Mouse (Mus musculus): Measurements from ENCODE around the gene Ehf. TPM values are rescaled to one million over a fixed set of nuclear protein-coding genes. Genes with fewer than 3 reads are reported as not detected.

The Ehf gene
- polyA plus RNA-seq, 1 experiment from 2014 or later = 0.33 TPM

- no peak overlapping the region for H3K4me2 ChIP-seq
- no peaks in the 10 kb centered on the region for H3K4me1 ChIP-seq (ENCODE audit: control insufficient read depth, insufficient read depth, low read length)
- no peak overlapping the region for H3K9ac ChIP-seq (ENCODE audit: low read depth, low read length)
- no peaks in the 10 kb centered on the region for H3K27me3 ChIP-seq (ENCODE audit: control insufficient read depth, insufficient read depth, low read length)
- no peak overlapping the region for H3K27ac ChIP-seq (ENCODE audit: low read depth, low read length)
- no peak overlapping the region for H3K4me3 ChIP-seq (ENCODE audit: low read depth, low read length)
- no peaks in the 10 kb centered on the region for H3K9me3 ChIP-seq (replicated peaks; ENCODE audit: control insufficient read depth, low read length)
- no peak for ATAC-seq (replicated peaks; ENCODE audit: insufficient number of reproducible peaks, low FRiP score, low TSS enrichment)
- H3K36me3 ChIP-seq (ENCODE audit: control insufficient read depth, insufficient read depth, low read length) = no peaks in the 10 kb centered on the region
- 87% methylated on average over 3 of the region's 3 CpGs for WGBS (ENCODE audit: insufficient replicate concordance)
Observed at GRCm38 (mm10) chr2:103336000-103336399, 32.9 kb upstream of the Ehf start.

DNA sequence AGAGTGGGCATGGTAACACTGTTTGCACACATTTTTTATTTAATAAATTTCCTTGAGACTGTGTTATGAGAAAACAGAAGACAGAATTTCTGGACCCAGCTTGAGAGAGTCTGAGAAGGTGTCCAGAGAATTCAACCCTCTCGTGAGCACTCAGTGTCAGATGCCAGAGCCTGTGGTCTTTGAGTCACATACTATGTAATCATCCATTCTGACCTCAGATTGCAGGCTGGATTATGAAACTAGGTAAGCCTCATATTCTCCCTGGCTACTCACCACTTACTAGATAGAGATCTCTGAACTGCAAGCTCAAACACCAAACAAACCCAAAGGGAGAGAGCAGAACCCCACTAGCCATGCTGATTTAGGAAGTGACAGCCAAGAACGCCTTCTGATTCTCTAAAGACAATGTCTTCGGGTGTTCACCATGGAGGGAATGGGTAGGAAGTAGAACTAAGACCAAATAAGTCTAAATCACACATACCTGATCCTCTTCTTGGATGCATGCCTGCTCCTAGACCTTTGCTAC is 28.7 kb upstream of the Ehf start:
- Histone ChIP-seq H3K36me3 (ENCODE audit: control insufficient read depth, insufficient read depth, low read length) (no peaks in the 10 kb centered on the region), H3K9ac (ENCODE audit: low read depth, low read length) (no peak overlapping the region), H3K4me2 (no peak overlapping the region), H3K4me3 (ENCODE audit: low read depth, low read length) (no peak overlapping the region), H3K9me3 (replicated peaks; ENCODE audit: control insufficient read depth, low read length) (no peaks in the 10 kb centered on the region), H3K27ac (ENCODE audit: low read depth, low read length) (no peak overlapping the region), H3K27me3 (ENCODE audit: control insufficient read depth, insufficient read depth, low read length) (no peaks in the 10 kb centered on the region), H3K4me1 (ENCODE audit: control insufficient read depth, insufficient read depth, low read length) (no peaks in the 10 kb centered on the region)
- ATAC-seq (replicated peaks; ENCODE audit: insufficient number of reproducible peaks, low FRiP score, low TSS enrichment) = no peak
- 81% methylated on average over 3 of the region's 3 CpGs for WGBS (ENCODE audit: insufficient replicate concordance)

- ATAC-seq (replicated peaks; ENCODE audit: insufficient number of reproducible peaks, low FRiP score, low TSS enrichment) = no peak
- Histone ChIP-seq H3K36me3 (ENCODE audit: control insufficient read depth, insufficient read depth, low read length) (no peaks in the 10 kb centered on the region), H3K4me3 (ENCODE audit: low read depth, low read length) (no peak overlapping the region), H3K27ac (ENCODE audit: low read depth, low read length) (no peak overlapping the region), H3K9me3 (replicated peaks; ENCODE audit: control insufficient read depth, low read length) (no peaks in the 10 kb centered on the region), H3K27me3 (ENCODE audit: control insufficient read depth, insufficient read depth, low read length) (no peaks in the 10 kb centered on the region), H3K4me2 (no peak overlapping the region), H3K9ac (ENCODE audit: low read depth, low read length) (no peak overlapping the region), H3K4me1 (ENCODE audit: control insufficient read depth, insufficient read depth, low read length) (no peaks in the 10 kb centered on the region)
- WGBS (ENCODE audit: insufficient replicate concordance) = 72% methylated on average over 4 of the region's 4 CpGs
Observed at GRCm38 (mm10) chr2:103328731-103329130, 25.7 kb upstream of the Ehf start.

DNA sequence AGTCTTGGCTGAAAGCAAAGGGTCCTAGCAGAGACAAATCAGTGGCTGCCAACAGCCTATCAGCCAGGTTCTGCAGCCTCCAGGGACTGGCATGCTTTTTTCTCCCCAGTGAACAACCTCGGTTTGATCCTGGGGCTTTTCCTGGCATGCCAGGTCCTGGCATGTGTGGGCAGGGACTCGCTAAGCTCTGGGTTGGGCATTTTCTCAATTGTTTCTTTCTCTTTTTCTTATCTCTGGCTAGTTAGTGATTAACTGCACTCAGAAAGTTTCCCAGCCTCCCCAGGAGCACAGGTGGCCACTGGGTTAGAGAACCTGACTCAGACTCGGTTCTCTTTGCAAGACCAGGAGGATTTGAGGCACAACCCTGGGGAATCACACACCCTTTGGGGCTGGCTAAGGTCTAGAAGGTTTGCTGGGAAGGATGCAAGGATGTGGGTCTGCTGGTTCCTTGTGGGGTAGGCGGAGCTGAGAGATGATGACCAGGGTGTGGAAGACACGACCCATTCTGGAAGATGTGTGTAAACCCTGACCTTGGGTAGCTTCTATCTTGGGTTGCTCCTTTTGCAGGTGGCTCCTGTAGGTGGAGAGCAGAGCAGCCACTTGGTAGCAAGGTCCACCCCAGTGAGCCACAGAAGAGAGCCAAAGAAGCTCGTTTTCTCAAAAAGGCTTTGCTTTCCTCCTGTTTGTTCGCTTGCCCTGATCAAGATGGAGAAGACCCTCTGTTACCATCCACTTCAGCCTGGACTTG is 22.4 kb upstream of the Ehf start:
- no peak overlapping the region for H3K9ac ChIP-seq (ENCODE audit: low read depth, low read length)
- H3K36me3 ChIP-seq (ENCODE audit: control insufficient read depth, insufficient read depth, low read length) = no peaks in the 10 kb centered on the region
- H3K27me3 ChIP-seq (ENCODE audit: control insufficient read depth, insufficient read depth, low read length) = no peaks in the 10 kb centered on the region
- no peaks in the 10 kb centered on the region for H3K4me1 ChIP-seq (ENCODE audit: control insufficient read depth, insufficient read depth, low read length)
- H3K27ac ChIP-seq (ENCODE audit: low read depth, low read length) = no peak overlapping the region
- 65% methylated on average over 7 of the region's 7 CpGs for WGBS (ENCODE audit: insufficient replicate concordance)
- H3K9me3 ChIP-seq (replicated peaks; ENCODE audit: control insufficient read depth, low read length) = no peaks in the 10 kb centered on the region
- H3K4me3 ChIP-seq (ENCODE audit: low read depth, low read length) = no peak overlapping the region
- ATAC-seq (replicated peaks; ENCODE audit: insufficient number of reproducible peaks, low FRiP score, low TSS enrichment) = no peak
- no peak overlapping the region for H3K4me2 ChIP-seq

DNA sequence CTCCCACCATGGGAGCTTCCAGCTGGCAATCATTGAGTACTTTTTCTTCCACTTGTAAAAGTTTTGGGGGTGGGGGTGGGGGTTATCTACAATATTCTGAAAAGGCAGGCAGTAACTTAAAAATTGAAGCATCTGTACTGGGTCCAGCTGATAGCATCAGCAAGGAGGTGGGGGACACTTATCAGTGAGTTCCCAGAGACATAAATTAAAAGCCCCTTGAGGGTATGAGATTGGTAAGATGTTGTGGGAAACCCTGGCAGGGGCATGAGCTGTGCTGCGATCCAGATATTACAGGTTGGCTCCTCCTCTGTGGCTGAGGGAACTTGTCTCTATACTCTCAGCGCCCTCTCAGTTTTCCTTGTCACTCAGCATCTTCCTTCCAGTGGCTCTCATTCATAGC is 21.2 kb upstream of the Ehf start:
- Histone ChIP-seq H3K9me3 (replicated peaks; ENCODE audit: control insufficient read depth, low read length) (no peaks in the 10 kb centered on the region), H3K4me1 (ENCODE audit: control insufficient read depth, insufficient read depth, low read length) (no peaks in the 10 kb centered on the region), H3K9ac (ENCODE audit: low read depth, low read length) (no peak overlapping the region), H3K27me3 (ENCODE audit: control insufficient read depth, insufficient read depth, low read length) (no peaks in the 10 kb centered on the region), H3K27ac (ENCODE audit: low read depth, low read length) (no peak overlapping the region), H3K4me2 (no peak overlapping the region), H3K4me3 (ENCODE audit: low read depth, low read length) (no peak overlapping the region), H3K36me3 (ENCODE audit: control insufficient read depth, insufficient read depth, low read length) (no peaks in the 10 kb centered on the region)
- 60% methylated on average over 2 of the region's 2 CpGs for WGBS (ENCODE audit: insufficient replicate concordance)
- ATAC-seq (replicated peaks; ENCODE audit: insufficient number of reproducible peaks, low FRiP score, low TSS enrichment) = no peak

DNA sequence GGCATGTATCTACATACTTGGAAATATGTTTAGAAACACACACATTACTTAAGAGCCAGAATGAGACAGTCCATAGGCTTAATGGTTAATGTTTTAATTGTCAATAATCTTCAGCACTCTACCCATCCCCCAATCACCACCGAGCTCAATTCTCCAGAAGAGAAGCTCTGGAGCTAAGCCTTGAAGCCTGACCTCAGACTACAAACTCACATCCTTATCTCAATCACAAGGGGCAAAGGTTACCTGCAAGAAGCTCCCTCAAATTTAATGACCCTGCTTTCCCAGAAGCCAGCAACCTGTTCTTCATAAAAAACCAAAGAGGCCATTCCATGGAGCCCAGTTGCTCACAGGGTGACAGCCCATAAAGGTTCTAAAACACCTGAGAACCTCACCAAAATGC is 19.1 kb upstream of the Ehf start:
- no peaks in the 10 kb centered on the region for H3K4me1 ChIP-seq (ENCODE audit: control insufficient read depth, insufficient read depth, low read length)
- H3K27ac ChIP-seq (ENCODE audit: low read depth, low read length) = no peak overlapping the region
- no peaks in the 10 kb centered on the region for H3K27me3 ChIP-seq (ENCODE audit: control insufficient read depth, insufficient read depth, low read length)
- H3K4me3 ChIP-seq (ENCODE audit: low read depth, low read length) = no peak overlapping the region
- H3K9ac ChIP-seq (ENCODE audit: low read depth, low read length) = no peak overlapping the region
- 39% methylated on average over 1 of the region's 1 CpGs for WGBS (ENCODE audit: insufficient replicate concordance)
- ATAC-seq (replicated peaks; ENCODE audit: insufficient number of reproducible peaks, low FRiP score, low TSS enrichment) = no peak
- H3K4me2 ChIP-seq = no peak overlapping the region
- H3K9me3 ChIP-seq (replicated peaks; ENCODE audit: control insufficient read depth, low read length) = no peaks in the 10 kb centered on the region
- H3K36me3 ChIP-seq (ENCODE audit: control insufficient read depth, insufficient read depth, low read length) = no peaks in the 10 kb centered on the region

GRCm38 (mm10) chr2:103321638-103322037 is 18.6 kb upstream of the Ehf start:
- H3K4me2 ChIP-seq = no peak overlapping the region
- no peak overlapping the region for H3K4me3 ChIP-seq (ENCODE audit: low read depth, low read length)
- ATAC-seq (replicated peaks; ENCODE audit: insufficient number of reproducible peaks, low FRiP score, low TSS enrichment) = no peak
- 75% methylated on average over 4 of the region's 4 CpGs for WGBS (ENCODE audit: insufficient replicate concordance)
- no peak overlapping the region for H3K27ac ChIP-seq (ENCODE audit: low read depth, low read length)
- no peaks in the 10 kb centered on the region for H3K27me3 ChIP-seq (ENCODE audit: control insufficient read depth, insufficient read depth, low read length)
- H3K9me3 ChIP-seq (replicated peaks; ENCODE audit: control insufficient read depth, low read length) = no peaks in the 10 kb centered on the region
- no peaks in the 10 kb centered on the region for H3K4me1 ChIP-seq (ENCODE audit: control insufficient read depth, insufficient read depth, low read length)
- H3K36me3 ChIP-seq (ENCODE audit: control insufficient read depth, insufficient read depth, low read length) = no peaks in the 10 kb centered on the region
- H3K9ac ChIP-seq (ENCODE audit: low read depth, low read length) = no peak overlapping the region

DNA sequence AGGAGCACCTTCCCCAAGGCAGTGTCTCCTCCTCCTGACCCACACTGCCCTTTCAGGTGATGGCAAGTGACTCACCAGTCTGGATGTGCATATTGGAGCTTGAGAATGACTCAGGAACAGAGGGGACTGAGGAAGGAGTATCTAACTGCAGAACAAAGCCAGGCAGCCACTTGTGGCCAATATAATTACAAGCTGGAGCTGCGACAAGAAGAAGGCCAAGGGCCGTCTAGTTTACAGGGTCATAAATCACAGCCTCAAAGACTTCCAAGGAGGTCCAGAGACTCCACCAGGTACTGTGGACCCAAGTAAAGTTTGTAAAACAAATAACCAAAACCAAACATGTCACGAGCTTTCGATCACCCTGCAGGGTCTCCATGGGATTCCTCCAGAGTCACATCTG is 10.9 kb upstream of the Ehf start:
- no peak overlapping the region for H3K4me3 ChIP-seq (ENCODE audit: low read depth, low read length)
- H3K27me3 ChIP-seq (ENCODE audit: control insufficient read depth, insufficient read depth, low read length) = no peaks in the 10 kb centered on the region
- WGBS (ENCODE audit: insufficient replicate concordance) = 74% methylated on average over 4 of the region's 4 CpGs
- no peak for ATAC-seq (replicated peaks; ENCODE audit: insufficient number of reproducible peaks, low FRiP score, low TSS enrichment)
- no peaks in the 10 kb centered on the region for H3K9me3 ChIP-seq (replicated peaks; ENCODE audit: control insufficient read depth, low read length)
- no peak overlapping the region for H3K4me2 ChIP-seq
- H3K36me3 ChIP-seq (ENCODE audit: control insufficient read depth, insufficient read depth, low read length) = no peaks in the 10 kb centered on the region
- no peak overlapping the region for H3K27ac ChIP-seq (ENCODE audit: low read depth, low read length)
- H3K4me1 ChIP-seq (ENCODE audit: control insufficient read depth, insufficient read depth, low read length) = no peaks in the 10 kb centered on the region
- H3K9ac ChIP-seq (ENCODE audit: low read depth, low read length) = no peak overlapping the region

DNA sequence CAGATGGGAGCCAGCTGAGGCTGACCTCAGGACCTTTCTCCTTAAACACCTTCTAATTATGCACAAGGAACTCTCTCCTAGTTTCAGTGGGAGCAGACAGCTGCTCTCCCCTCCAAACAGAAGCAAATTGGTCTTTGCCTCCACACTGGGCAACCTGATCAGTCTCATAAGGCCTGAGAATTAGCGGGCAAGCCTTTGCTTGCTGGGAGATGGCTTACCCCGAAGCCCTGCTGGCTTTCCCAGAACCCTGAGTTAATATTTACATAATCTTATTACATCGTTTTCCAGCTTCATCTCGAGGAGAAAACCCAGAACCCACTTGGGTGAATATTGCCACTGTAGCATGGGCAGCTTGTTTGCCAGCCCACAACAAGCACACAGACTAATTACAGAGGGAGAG is 9.6 kb upstream of the Ehf start:
- H3K27ac ChIP-seq (ENCODE audit: low read depth, low read length) = no peak overlapping the region
- no peaks in the 10 kb centered on the region for H3K9me3 ChIP-seq (replicated peaks; ENCODE audit: control insufficient read depth, low read length)
- H3K36me3 ChIP-seq (ENCODE audit: control insufficient read depth, insufficient read depth, low read length) = no peaks in the 10 kb centered on the region
- H3K4me2 ChIP-seq = no peak overlapping the region
- no peak for ATAC-seq (replicated peaks; ENCODE audit: insufficient number of reproducible peaks, low FRiP score, low TSS enrichment)
- no peak overlapping the region for H3K9ac ChIP-seq (ENCODE audit: low read depth, low read length)
- H3K4me1 ChIP-seq (ENCODE audit: control insufficient read depth, insufficient read depth, low read length) = no peaks in the 10 kb centered on the region
- WGBS (ENCODE audit: insufficient replicate concordance) = 32% methylated on average over 4 of the region's 4 CpGs
- H3K4me3 ChIP-seq (ENCODE audit: low read depth, low read length) = no peak overlapping the region
- no peaks in the 10 kb centered on the region for H3K27me3 ChIP-seq (ENCODE audit: control insufficient read depth, insufficient read depth, low read length)
